Mouse (Mus musculus) intestine, embryonic 15.5 days (tissue): ENCODE data around the gene Tcte3. TPM values are rescaled to one million over a fixed set of nuclear protein-coding genes. Genes with fewer than 3 reads are reported as not detected.
"Not testable (repeated sequence)": the region's sequence is repeated elsewhere in the genome, so short reads cannot be mapped to it uniquely, and the experiment has no call there.

ENCODE experiments used
- ATAC-seq: fragments of 200-750 bp; cut with Nextera tagmentation; 2 replicates; pipeline ENCODE4 v1.8.0; 2017; ENCODE audit warnings: moderate TSS enrichment, moderate library complexity
- H3K27ac ChIP-seq: fragments of 300-500 bp; sonication (generic); 2 replicates; pipeline ENCODE4 v1.5.1; 2015; ENCODE audit warnings: mild to moderate bottlenecking, inconsistent platforms
- H3K27me3 ChIP-seq: fragments of 300-500 bp; sonication (generic); replicated peaks from 2 replicates; pipeline ENCODE4 v1.6.1; 2015; ENCODE audit warnings: inconsistent platforms
- H3K36me3 ChIP-seq: fragments of 300-500 bp; sonication (generic); 2 replicates; pipeline ENCODE4 v1.6.1; 2015; ENCODE audit warnings: inconsistent platforms
- H3K4me1 ChIP-seq: fragments of 300-500 bp; sonication (generic); replicated peaks from 2 replicates; pipeline ENCODE4 v1.6.1; 2015; ENCODE audit warnings: inconsistent platforms
- H3K4me2 ChIP-seq: fragments of 300-500 bp; sonication (generic); replicated peaks from 2 replicates; pipeline ENCODE4 v1.6.1; 2015; ENCODE audit warnings: mild to moderate bottlenecking, inconsistent platforms
- H3K4me3 ChIP-seq: fragments of 300-500 bp; sonication (generic); replicated peaks from 2 replicates; pipeline ENCODE4 v1.5.1; 2015; ENCODE audit warnings: inconsistent platforms
- H3K9ac ChIP-seq: fragments of 300-500 bp; sonication (generic); 2 replicates; pipeline ENCODE4 v1.6.1; 2015; ENCODE audit warnings: inconsistent platforms
- H3K9me3 ChIP-seq: fragments of 300-500 bp; sonication (generic); 2 replicates; pipeline ENCODE4 v1.6.1; 2016; ENCODE audit warnings: inconsistent platforms
- WGBS: fragments of 180-500 bp; shearing (Covaris S2); methylation state at CpG from one replicate; pipeline ENCODE4 v1.1.7; 2015; 5-methylcytosine and 5-hydroxymethylcytosine counted together
- polyA plus RNA-seq: library from polyadenylated mRNA; unstranded; fragments of >200 nt; fragmentation: Nextera tagmentation; extraction: Ambion mirVana; gene quantifications from 2 replicates; pipeline ENCODE4 v1.2.1, GENCODE M21; 2015

Tcte3 gene
- polyA plus RNA-seq = 0.93 TPM in 1 of 2 replicates, not detected in the other

DNA sequence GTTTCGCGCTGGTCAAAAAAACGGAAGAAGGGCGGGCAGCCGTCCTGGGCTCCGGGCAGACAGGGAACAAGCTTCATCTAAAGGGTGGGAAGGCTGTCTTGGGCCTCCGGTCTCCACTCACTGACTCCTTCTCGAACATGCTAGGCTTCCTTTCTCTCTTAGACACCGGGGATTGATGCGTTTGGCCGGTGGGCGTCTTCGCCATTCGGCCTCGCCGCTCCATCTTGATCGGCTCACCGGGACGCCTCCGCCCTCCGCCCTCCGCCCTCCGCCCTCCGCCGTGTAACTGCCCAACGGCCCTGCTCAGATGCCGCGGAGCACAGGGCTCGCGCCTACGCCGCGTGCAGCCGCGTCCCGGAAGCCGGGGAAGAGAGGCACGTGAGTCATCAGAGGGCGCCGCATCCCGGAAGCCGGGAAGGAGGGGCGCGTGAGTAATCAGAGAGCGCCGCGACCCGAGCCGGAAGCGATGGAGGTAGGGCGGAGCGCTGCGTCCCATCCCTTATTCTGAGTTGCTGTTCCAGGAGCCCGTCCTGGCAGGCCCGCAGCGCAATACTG, at the start of gene Tcte3, which contains the start of the genes Ermard and Gm3448:
Gene Tcte3, minus strand, starts transcription at position 314 of the 555 bp plus-strand sequence.
Gene Ermard, plus strand, starts transcription at position 34 of the 555 bp plus-strand sequence.
Gene Gm3448, minus strand, starts transcription at position 363 of the 555 bp plus-strand sequence.
- not testable (repeated sequence) for H3K9me3 ChIP-seq, H3K27ac ChIP-seq, H3K4me2 ChIP-seq, H3K9ac ChIP-seq, H3K4me1 ChIP-seq, H3K36me3 ChIP-seq, H3K27me3 ChIP-seq
- WGBS = under 1% methylated on average over 23 of the region's 56 CpGs
- H3K4me3 ChIP-seq = 0 out of 2 replicates have a peak within 1 kb of the TSS, but pooled peaks have one; percentile 20
- peak; percentile 98 for ATAC-seq

- Histone ChIP-seq H3K4me3 (no peak overlapping the region), H3K9ac (no peak overlapping the region), H3K4me2 (no peak overlapping the region), H3K4me1 (peaks cover 23% of the 10 kb centered on the region), H3K27me3 (no peaks in the 10 kb centered on the region), H3K36me3 (no peaks in the 10 kb centered on the region), H3K27ac (no peak overlapping the region), H3K9me3 (no peaks in the 10 kb centered on the region)
- peak; percentile 23 for ATAC-seq
- 35% methylated on average over 8 of the region's 8 CpGs for WGBS
Observed at GRCm38 (mm10) chr17:15088591-15089001, 47.3 kb upstream of the Tcte3 start.

GRCm38 (mm10) chr17:15088166-15088565, 46.9 kb upstream of the Tcte3 start:
- WGBS = 30% methylated on average over 2 of the region's 2 CpGs
- Histone ChIP-seq H3K4me3 (no peak overlapping the region), H3K36me3 (no peaks in the 10 kb centered on the region), H3K27me3 (no peaks in the 10 kb centered on the region), H3K9ac (no peak overlapping the region), H3K27ac (peak overlapping the region; percentile 40; the same call in 1 of the 2 replicates), H3K4me1 (peaks cover 21% of the 10 kb centered on the region), H3K4me2 (no peak overlapping the region), H3K9me3 (no peaks in the 10 kb centered on the region)
- peak; percentile 77 for ATAC-seq

DNA sequence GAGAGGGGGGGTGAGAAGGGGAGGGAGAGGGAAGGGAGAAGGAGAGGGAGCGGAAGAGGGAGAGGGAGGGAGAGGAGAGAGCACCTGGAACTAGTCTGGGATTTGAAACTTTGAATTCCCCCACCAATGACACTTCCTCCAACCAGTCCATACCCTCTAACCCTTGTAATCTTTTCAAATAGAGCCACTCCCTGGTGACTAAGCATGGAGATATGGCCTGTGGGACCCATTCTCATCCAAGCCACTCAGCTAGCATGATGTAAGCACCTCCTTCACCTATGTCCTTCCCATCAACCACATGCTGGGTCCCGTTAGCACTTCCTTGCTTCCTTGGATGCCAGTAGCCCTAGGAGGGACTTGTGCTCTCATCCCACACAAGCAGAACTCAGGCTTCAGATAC, 43.7 kb upstream of the Tcte3 start:
- Histone ChIP-seq H3K36me3 (no peaks in the 10 kb centered on the region), H3K9ac (no peak overlapping the region), H3K9me3 (no peaks in the 10 kb centered on the region), H3K27me3 (no peaks in the 10 kb centered on the region), H3K4me2 (no peak overlapping the region), H3K27ac (no peak overlapping the region), H3K4me1 (peaks cover 21% of the 10 kb centered on the region), H3K4me3 (no peak overlapping the region)
- peak; percentile 58 for ATAC-seq
- 51% methylated on average over 2 of the region's 2 CpGs for WGBS

GRCm38 (mm10) chr17:15084226-15084848, 43.0 kb upstream of the Tcte3 start:
- 65% methylated on average over 13 of the region's 13 CpGs for WGBS
- peak; percentile 29; the same call in 1 of the 2 replicates for ATAC-seq
- no peak overlapping the region for H3K4me3 ChIP-seq

GRCm38 (mm10) chr17:15077536-15077935, 36.2 kb upstream of the Tcte3 start:
- 44% methylated on average over 2 of the region's 2 CpGs for WGBS
- Histone ChIP-seq H3K4me3 (no peak overlapping the region), H3K36me3 (no peaks in the 10 kb centered on the region), H3K27me3 (no peaks in the 10 kb centered on the region), H3K27ac (no peak overlapping the region), H3K9me3 (no peaks in the 10 kb centered on the region), H3K4me1 (peaks cover 15% of the 10 kb centered on the region), H3K9ac (no peak overlapping the region), H3K4me2 (no peak overlapping the region)
- peak; percentile 46 for ATAC-seq

More at GRCm38 (mm10) chr17:15084226-15084848, 43.0 kb upstream of the Tcte3 start:
- H3K36me3 ChIP-seq = no peaks in the 10 kb centered on the region
- no peaks in the 10 kb centered on the region for H3K9me3 ChIP-seq
- H3K27ac ChIP-seq = no peak overlapping the region
- H3K4me1 ChIP-seq = peaks cover 21% of the 10 kb centered on the region
- H3K27me3 ChIP-seq = no peaks in the 10 kb centered on the region
- H3K4me2 ChIP-seq = no peak overlapping the region
- H3K9ac ChIP-seq = no peak overlapping the region

DNA sequence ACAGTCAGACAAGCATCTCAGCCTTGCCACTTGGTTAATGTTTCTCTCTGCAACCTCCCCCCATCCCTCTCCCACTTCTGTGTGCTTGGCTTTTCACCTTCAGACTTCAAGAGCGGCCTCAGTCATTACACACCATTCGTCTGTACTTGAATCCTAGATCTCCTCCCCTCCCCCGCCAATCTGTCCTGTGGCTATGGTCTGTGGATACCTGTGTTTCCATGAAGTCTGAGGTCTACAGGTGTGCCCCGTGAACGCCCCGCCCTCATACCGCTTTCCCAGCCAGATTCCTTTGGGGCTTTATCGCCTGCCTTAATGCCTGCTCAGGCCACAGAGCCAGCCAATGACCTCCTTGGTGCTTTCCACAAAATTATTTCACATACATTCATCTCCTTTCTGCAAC, 33.7 kb upstream of the Tcte3 start:
- H3K27ac ChIP-seq = peak overlapping the region; percentile 25; the same call in 1 of the 2 replicates
- ATAC-seq = peak; percentile 83
- no peaks in the 10 kb centered on the region for H3K27me3 ChIP-seq
- no peaks in the 10 kb centered on the region for H3K36me3 ChIP-seq
- WGBS = 54% methylated on average over 8 of the region's 8 CpGs
- H3K4me1 ChIP-seq = peaks cover 15% of the 10 kb centered on the region
- no peak overlapping the region for H3K9ac ChIP-seq
- H3K9me3 ChIP-seq = no peaks in the 10 kb centered on the region
- no peak overlapping the region for H3K4me3 ChIP-seq
- H3K4me2 ChIP-seq = no peak overlapping the region; the same call in 1 of the 2 replicates

GRCm38 (mm10) chr17:15072211-15072610, 30.9 kb upstream of the Tcte3 start:
- H3K4me1 ChIP-seq = peaks cover 15% of the 10 kb centered on the region
- no peaks in the 10 kb centered on the region for H3K9me3 ChIP-seq

GRCm38 (mm10) chr17:15069124-15069523, 27.8 kb upstream of the Tcte3 start:
- no peak overlapping the region for H3K27ac ChIP-seq
- WGBS = 37% methylated on average over 2 of the region's 2 CpGs

More at GRCm38 (mm10) chr17:15072211-15072610, 30.9 kb upstream of the Tcte3 start:
- WGBS = 64% methylated on average over 2 of the region's 2 CpGs
- Histone ChIP-seq H3K4me2 (no peak overlapping the region), H3K9ac (no peak overlapping the region), H3K27ac (no peak overlapping the region), H3K36me3 (no peaks in the 10 kb centered on the region), H3K27me3 (no peaks in the 10 kb centered on the region), H3K4me3 (no peak overlapping the region)
- no peak for ATAC-seq

DNA sequence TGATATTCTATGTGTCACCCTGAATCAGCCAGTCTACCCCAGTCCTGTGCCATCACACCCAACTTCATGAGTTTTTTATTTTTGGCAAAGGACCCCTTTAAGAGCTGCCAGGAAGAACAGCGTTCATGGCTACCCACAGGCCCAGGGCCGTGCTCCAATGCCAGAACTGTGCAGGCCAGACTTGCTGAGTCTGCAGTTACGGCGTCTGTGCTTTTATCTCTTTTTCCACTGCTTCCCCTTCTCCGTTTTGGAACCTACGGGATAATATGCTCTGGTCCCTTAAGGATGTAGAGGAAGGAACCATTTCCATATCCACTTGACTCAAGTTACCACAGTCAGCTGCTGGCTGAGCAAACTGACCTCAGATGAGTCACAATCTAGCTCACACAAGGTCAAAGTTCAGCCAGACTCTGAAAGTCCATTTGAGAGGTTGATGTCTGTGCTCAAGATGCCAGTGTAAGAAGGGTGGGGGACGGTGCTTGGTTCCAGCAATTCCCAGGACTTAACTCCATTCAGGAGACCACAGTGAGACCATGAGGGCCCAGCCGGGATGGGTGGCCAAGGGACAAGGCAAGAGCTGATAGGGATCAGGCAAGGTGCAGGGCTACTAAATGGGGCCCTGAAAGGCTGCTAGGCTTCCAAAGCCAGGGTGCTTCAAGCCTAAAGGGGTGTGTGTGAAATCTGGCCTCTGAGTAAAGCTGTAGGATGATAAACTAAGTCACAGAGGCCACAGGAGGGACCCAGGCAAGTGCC, 26.9 kb upstream of the Tcte3 start:
- H3K27ac ChIP-seq = no peak overlapping the region
- no peaks in the 10 kb centered on the region for H3K36me3 ChIP-seq
- H3K4me1 ChIP-seq = peaks cover 16% of the 10 kb centered on the region
- no peak overlapping the region for H3K4me2 ChIP-seq
- H3K9me3 ChIP-seq = no peaks in the 10 kb centered on the region
- no peaks in the 10 kb centered on the region for H3K27me3 ChIP-seq
- peak; percentile 46 for ATAC-seq
- no peak overlapping the region for H3K9ac ChIP-seq
- H3K4me3 ChIP-seq = no peak overlapping the region
- WGBS = 62% methylated on average over 8 of the region's 8 CpGs

More at GRCm38 (mm10) chr17:15069124-15069523, 27.8 kb upstream of the Tcte3 start:
- Histone ChIP-seq H3K9me3 (no peaks in the 10 kb centered on the region), H3K9ac (no peak overlapping the region), H3K27me3 (no peaks in the 10 kb centered on the region), H3K4me3 (no peak overlapping the region), H3K4me1 (peaks cover 16% of the 10 kb centered on the region), H3K4me2 (no peak overlapping the region), H3K36me3 (no peaks in the 10 kb centered on the region)
- no peak for ATAC-seq

DNA sequence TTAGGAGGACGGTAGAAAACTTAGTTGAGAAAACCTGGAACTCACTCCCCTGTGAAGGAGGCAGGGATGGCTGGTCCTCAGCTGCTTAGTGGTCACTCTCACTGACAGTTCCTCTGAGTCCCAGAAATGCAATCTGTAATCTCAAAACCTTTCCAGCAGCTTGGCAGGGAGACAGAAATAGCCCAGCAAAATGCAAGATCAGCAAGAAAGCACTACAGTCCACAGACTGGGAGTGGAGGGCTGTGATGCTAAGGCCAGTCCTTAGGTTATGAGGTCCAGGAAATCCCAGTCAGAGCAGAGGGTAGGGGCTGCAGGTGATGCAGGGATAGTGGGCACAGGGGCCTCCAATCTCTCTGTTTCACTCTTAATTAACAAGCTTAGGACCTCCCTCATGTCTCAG, 25.6 kb upstream of the Tcte3 start:
- Histone ChIP-seq H3K27me3 (no peaks in the 10 kb centered on the region), H3K9ac (no peak overlapping the region), H3K4me2 (no peak overlapping the region), H3K27ac (no peak overlapping the region; the same call in 1 of the 2 replicates), H3K36me3 (no peaks in the 10 kb centered on the region), H3K4me3 (no peak overlapping the region), H3K9me3 (no peaks in the 10 kb centered on the region), H3K4me1 (peaks cover 16% of the 10 kb centered on the region)
- no peak for ATAC-seq
- 63% methylated on average over 1 of the region's 1 CpGs for whole genome bisulfite sequencing

DNA sequence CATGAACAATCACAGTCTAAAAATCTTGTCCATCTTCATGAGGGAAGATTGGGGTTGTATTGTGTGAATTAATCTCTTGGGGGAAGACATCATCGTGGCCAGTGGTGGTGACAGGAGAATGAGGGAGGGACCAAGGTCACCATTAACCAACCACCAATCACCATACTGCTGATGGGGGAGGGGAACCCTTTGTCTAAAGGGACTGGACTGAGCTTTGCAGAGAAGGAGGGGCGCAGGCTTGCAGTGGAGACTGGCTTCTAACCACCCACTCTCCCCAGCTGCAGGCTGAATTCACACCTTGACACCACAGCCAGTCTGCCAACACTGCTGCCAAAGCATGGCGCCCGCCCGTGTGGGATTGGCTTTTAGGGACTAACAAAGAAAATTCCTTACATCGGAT, 24.8 kb upstream of the Tcte3 start:
- no peak overlapping the region for H3K4me3 ChIP-seq

More for the DNA sequence above, 24.8 kb upstream of the Tcte3 start:
- H3K9ac ChIP-seq = no peak overlapping the region
- WGBS = 50% methylated on average over 6 of the region's 6 CpGs
- peaks cover 16% of the 10 kb centered on the region for H3K4me1 ChIP-seq
- no peaks in the 10 kb centered on the region for H3K9me3 ChIP-seq
- no peaks in the 10 kb centered on the region for H3K27me3 ChIP-seq
- H3K27ac ChIP-seq = no peak overlapping the region
- peak overlapping the region; percentile 32 for H3K4me2 ChIP-seq
- H3K36me3 ChIP-seq = no peaks in the 10 kb centered on the region
- peak; percentile 52 for ATAC-seq
